Mouse (Mus musculus) intestine, embryonic 16.5 days (tissue): ENCODE data around the gene Nova2. TPM values are rescaled to one million over a fixed set of nuclear protein-coding genes. Genes with fewer than 3 reads are reported as not detected.
A peak's percentile ranks its signal among the peaks of the same experiment; 100 is the strongest.

Experiments
- ATAC-seq: fragments of 200-750 bp; cut with Nextera tagmentation; 2 replicates; pipeline ENCODE4 v1.8.0; 2017; ENCODE audit warnings: moderate TSS enrichment, moderate library complexity
- H3K27ac ChIP-seq: fragments of 300-500 bp; sonication (generic); 2 replicates; pipeline ENCODE4 v1.5.1; 2014; ENCODE audit warnings: mild to moderate bottlenecking, low read length
- H3K27me3 ChIP-seq: fragments of 300-500 bp; sonication (generic); replicated peaks from 2 replicates; pipeline ENCODE4 v1.6.1; 2014; ENCODE audit warnings: low read length, control low read depth, mixed read lengths; ENCODE audit not compliant: control insufficient read depth, insufficient read depth
- H3K36me3 ChIP-seq: fragments of 300-500 bp; sonication (generic); 2 replicates; pipeline ENCODE4 v1.6.1; 2014; ENCODE audit warnings: low read length, control low read depth; ENCODE audit not compliant: control insufficient read depth, insufficient read depth
- H3K4me1 ChIP-seq: fragments of 300-500 bp; sonication (generic); 2 replicates; pipeline ENCODE4 v1.6.1; 2014; ENCODE audit warnings: low read length, control low read depth, mixed read lengths; ENCODE audit not compliant: control insufficient read depth, insufficient read depth
- H3K4me2 ChIP-seq: fragments of 300-500 bp; sonication (generic); 2 replicates; pipeline ENCODE4 v1.6.1; 2014; ENCODE audit warnings: low read depth, low read length, control low read depth
- H3K4me3 ChIP-seq: fragments of 300-500 bp; sonication (generic); 2 replicates; pipeline ENCODE4 v1.5.1; 2014; ENCODE audit warnings: mild to moderate bottlenecking, low read length
- H3K9ac ChIP-seq: fragments of 300-500 bp; sonication (generic); 2 replicates; pipeline ENCODE4 v1.6.1; 2014; ENCODE audit warnings: low read depth, low read length
- H3K9me3 ChIP-seq: fragments of 300-500 bp; sonication (generic); 2 replicates; pipeline ENCODE4 v1.6.1; 2016; ENCODE audit warnings: low read length, control low read depth; ENCODE audit not compliant: control insufficient read depth
- WGBS: fragments of 180-500 bp; shearing (Covaris S2); extraction: QIAGEN DNeasy Blood & Tissue Kit; methylation state at CpG from one replicate; pipeline ENCODE4 v1.1.7; 2014; 5-methylcytosine and 5-hydroxymethylcytosine counted together
- polyA plus RNA-seq: library from polyadenylated mRNA; unstranded; fragments of >200 nt; fragmentation: Nextera tagmentation; extraction: Ambion mirVana; gene quantifications from 2 replicates; pipeline ENCODE4 v1.2.1, GENCODE M21; 2015

The Nova2 gene
- polyA plus RNA-seq, 1 experiment from 2014 or later = 0.40 TPM

DNA sequence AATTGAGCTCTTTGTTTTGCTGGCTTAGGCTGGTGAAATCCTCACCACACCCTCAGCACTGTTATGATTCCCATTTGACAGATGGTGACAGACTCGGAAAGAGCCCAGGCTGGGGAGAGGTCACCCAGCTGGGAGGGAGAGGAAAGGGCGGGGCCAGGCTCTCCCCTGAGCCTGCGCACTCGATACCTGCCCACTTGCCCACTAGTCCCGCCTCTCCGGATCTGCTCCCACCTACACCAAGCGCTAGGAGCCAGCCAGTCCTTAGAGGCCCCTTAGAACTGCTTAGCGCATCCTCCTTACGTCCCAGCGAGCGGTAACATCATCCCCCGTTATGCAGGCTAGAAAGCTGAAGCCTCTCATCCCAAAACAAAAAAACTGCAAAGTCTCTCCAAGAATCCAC lies 4.6 kb upstream of the Nova2 start:
- peak; percentile 37; the same call in 1 of the 2 replicates for ATAC-seq
- no peak overlapping the region for H3K4me3 ChIP-seq
- H3K4me2 ChIP-seq = no peak overlapping the region
- no peaks in the 10 kb centered on the region for H3K36me3 ChIP-seq
- H3K27me3 ChIP-seq = peaks cover 32% of the 10 kb centered on the region
- H3K9ac ChIP-seq = no peak overlapping the region
- no peaks in the 10 kb centered on the region for H3K9me3 ChIP-seq
- WGBS = 5% methylated on average over 12 of the region's 12 CpGs
- H3K27ac ChIP-seq = no peak overlapping the region
- peaks cover 5% of the 10 kb centered on the region; the same call in 1 of the 2 replicates for H3K4me1 ChIP-seq

DNA sequence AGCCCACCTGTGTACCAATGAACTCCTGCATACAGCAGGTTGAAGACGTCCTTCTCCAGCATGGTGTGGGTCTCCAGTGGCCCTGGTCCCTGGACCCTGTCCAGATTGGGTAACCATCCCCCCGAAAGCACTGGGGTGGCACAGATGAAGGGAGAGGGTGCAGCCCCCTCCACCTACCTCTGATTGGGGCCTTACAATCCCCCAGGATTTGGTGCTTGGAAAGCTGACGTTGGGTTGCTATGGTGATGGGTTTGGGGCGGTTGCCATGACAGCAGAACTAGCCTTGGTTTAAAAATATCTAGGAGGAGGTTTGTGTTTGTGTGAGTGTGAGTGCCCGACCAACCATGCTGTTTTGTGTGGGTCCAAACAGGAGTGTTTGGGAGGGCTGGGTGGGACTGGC lies 2.9 kb upstream of the Nova2 start:
- WGBS = 46% methylated on average over 5 of the region's 5 CpGs
- H3K27me3 ChIP-seq = peaks cover 46% of the 10 kb centered on the region
- no peak overlapping the region for H3K9ac ChIP-seq
- H3K4me3 ChIP-seq = no peak overlapping the region
- H3K9me3 ChIP-seq = no peaks in the 10 kb centered on the region
- ATAC-seq = no peak
- no peak overlapping the region for H3K4me2 ChIP-seq
- H3K27ac ChIP-seq = no peak overlapping the region
- H3K36me3 ChIP-seq = no peaks in the 10 kb centered on the region
- peaks cover 7% of the 10 kb centered on the region; the same call in 1 of the 2 replicates for H3K4me1 ChIP-seq

DNA sequence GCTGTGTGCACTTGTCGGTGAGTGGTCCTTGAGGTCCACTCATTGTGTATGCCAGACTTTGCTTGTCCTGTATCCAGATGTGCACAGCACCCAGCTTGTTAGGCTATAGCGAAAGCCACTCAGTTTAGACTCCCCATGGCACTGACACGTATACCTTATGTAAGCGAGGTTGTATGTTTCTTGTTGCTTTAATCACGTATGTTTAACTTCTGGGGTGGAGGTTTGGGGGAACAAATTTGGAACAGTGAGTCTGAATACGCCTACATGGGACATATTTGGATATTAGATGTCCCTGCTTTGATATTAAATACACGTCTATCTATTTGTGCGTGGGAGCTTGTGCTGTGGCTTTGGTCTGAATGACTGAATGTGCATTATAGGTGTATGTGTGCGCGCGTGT lies 2.4 kb upstream of the Nova2 start:
- WGBS = 70% methylated on average over 11 of the region's 11 CpGs
- Histone ChIP-seq H3K36me3 (no peaks in the 10 kb centered on the region), H3K4me3 (no peak overlapping the region), H3K4me2 (no peak overlapping the region), H3K4me1 (peaks cover 7% of the 10 kb centered on the region; the same call in 1 of the 2 replicates), H3K27me3 (peaks cover 46% of the 10 kb centered on the region), H3K9me3 (no peaks in the 10 kb centered on the region), H3K27ac (no peak overlapping the region), H3K9ac (no peak overlapping the region)
- no peak for ATAC-seq

DNA sequence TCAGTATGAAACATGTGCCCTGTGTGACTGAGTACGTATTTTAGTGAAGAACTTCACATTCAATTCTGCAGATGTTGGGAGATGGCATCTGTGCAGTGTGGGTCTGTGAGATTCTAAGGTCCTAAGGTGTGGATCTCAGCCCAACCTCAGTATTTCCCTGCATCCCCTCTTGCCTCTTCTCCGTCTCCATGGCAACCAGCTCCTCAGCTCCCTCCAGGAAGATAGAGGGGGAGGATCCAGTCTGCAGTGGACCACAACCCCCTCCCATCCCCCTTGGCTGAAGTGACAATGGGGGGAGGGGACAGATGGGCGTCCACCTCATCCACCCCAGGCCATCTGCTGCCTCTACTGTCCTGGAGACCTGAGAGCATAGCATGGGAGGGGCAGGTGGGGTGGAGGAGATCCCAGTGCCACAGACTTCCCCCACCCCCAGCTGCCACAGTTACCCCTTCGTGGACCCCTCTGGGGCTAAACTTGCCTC lies 1.9 kb upstream of the Nova2 start:
- H3K9me3 ChIP-seq = no peaks in the 10 kb centered on the region
- H3K4me1 ChIP-seq = peaks cover 7% of the 10 kb centered on the region; the same call in 1 of the 2 replicates
- no peak overlapping the region for H3K9ac ChIP-seq
- H3K36me3 ChIP-seq = no peaks in the 10 kb centered on the region
- no peak overlapping the region for H3K4me2 ChIP-seq
- H3K4me3 ChIP-seq = no peak overlapping the region
- ATAC-seq = no peak
- H3K27me3 ChIP-seq = peaks cover 46% of the 10 kb centered on the region
- 33% methylated on average over 4 of the region's 4 CpGs for WGBS
- no peak overlapping the region for H3K27ac ChIP-seq

DNA sequence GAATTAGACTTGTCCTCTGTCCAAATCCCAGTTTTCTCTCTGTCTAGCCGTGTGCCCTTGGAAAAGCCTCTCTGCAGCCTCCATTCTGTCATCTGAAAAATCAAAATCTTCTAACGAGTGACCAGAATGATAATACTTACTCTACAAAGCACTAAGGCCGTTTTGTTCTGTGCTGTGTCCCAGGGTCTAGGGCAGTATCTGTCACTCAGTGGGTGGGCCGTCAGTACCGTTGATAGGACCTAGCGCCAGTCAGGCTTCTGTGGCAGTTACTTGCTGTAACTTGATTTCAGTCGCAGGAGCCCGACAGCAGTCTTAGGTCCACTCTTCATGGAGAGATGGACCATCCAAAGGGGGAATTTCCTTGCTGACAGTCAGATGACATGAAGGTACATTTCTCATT lies 1.4 kb upstream of the Nova2 start:
- no peaks in the 10 kb centered on the region for H3K9me3 ChIP-seq

DNA sequence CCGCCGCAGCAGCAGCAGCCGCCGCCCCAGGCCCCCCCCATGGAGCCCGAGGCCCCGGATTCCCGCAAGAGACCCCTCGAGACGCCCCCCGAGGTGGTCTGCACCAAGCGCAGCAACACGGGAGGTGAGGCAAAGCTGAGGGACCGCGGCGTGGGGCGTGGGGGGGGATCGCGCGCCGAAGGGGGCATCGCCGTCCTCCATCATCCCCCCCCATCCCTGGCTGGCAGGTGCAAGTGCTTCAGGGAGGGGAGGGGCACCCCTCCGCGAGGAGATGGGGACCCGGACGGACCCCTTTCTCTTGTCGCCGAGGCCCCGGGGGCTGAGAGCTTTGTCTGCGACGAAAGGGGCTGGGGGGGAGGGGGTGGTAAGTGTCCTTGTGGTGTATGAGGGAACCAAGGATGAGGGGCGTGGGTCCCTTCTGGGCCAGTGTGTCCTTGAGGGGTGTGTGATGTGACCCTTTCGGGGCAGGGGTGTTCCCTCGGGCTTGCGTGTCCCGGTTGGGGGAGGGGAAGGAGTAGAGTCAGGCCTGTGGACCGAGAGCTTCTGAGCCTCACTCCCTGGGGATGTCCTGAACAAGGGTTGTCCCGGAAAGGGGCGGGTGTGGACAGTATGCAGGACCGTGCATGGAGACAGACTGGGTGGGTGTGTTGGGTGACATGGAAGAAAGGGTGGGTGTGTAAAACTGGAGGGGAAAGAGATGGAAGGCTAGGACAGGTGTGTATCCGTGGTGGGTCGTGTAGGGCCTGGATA lies 528 bp downstream of the Nova2 start:
- Histone ChIP-seq H3K9ac (peak overlapping the region; percentile 67), H3K27ac (no peak overlapping the region), H3K4me3 (peak overlapping the region; percentile 58), H3K36me3 (no peaks in the 10 kb centered on the region), H3K9me3 (no peaks in the 10 kb centered on the region), H3K4me1 (peaks cover 7% of the 10 kb centered on the region; the same call in 1 of the 2 replicates), H3K27me3 (peaks cover 46% of the 10 kb centered on the region), H3K4me2 (peak overlapping the region; percentile 87)
- ATAC-seq = 0 out of 2 replicates have a peak, but pooled peaks have one; percentile 19
- 2% methylated on average over 38 of the region's 42 CpGs for WGBS

More for the DNA sequence above, 1.4 kb upstream of the Nova2 start:
- Histone ChIP-seq H3K27ac (no peak overlapping the region), H3K4me3 (no peak overlapping the region), H3K4me1 (peaks cover 7% of the 10 kb centered on the region; the same call in 1 of the 2 replicates), H3K27me3 (peaks cover 46% of the 10 kb centered on the region), H3K4me2 (no peak overlapping the region), H3K36me3 (no peaks in the 10 kb centered on the region), H3K9ac (no peak overlapping the region)
- 9% methylated on average over 8 of the region's 8 CpGs for WGBS
- no peak for ATAC-seq

DNA sequence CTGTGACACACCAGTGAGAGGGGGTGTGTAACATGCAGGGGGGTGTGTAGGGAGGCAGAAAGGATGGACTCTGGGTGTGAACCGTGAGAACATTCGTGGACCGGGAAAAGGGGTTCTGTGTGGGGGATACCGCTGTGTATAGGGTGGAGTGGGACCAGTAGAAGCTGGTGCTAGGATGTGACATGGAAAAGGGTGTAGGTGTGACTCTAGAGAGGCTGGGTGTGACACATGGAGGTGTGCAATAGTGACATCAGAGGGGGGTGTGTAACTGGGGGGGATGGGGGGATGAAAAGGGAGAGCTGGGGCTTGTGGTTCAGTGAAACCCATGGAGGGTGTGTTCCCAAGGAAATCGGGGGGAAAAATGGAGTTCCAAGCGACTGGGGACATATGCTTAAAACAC lies 1.2 kb downstream of the Nova2 start:
- Histone ChIP-seq H3K4me3 (peak overlapping the region; percentile 58), H3K9ac (no peak overlapping the region), H3K4me2 (peak overlapping the region; percentile 87; the same call in 1 of the 2 replicates), H3K27me3 (peaks cover 44% of the 10 kb centered on the region), H3K36me3 (no peaks in the 10 kb centered on the region), H3K4me1 (peaks cover 7% of the 10 kb centered on the region; the same call in 1 of the 2 replicates), H3K27ac (peak overlapping the region; percentile 33; the same call in 1 of the 2 replicates), H3K9me3 (no peaks in the 10 kb centered on the region)
- 36% methylated on average over 6 of the region's 6 CpGs for WGBS
- ATAC-seq = 0 out of 2 replicates have a peak, but pooled peaks have one; percentile 7

DNA sequence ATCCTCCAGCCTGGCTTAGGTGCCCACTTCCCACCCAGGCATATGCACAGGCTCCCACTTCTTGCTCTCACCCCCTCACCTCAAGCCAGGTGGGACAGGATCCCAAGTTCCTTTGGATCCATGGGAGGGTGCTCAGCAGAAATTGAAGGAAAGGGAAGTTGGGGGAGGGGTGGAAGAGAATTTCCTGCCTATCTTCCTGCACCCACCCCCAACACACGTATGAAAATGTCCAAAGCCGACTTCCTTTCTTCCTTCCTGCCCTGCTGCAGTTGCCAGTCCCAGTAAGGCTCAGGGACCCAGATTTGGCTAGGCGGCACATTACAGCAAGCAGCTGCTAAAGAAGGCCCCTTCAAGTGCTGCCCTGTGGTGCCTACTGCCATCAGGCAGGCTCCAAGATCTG lies 2.1 kb downstream of the Nova2 start:
- Histone ChIP-seq H3K4me1 (peaks cover 7% of the 10 kb centered on the region; the same call in 1 of the 2 replicates), H3K4me2 (no peak overlapping the region), H3K9ac (no peak overlapping the region), H3K4me3 (no peak overlapping the region), H3K27me3 (peaks cover 40% of the 10 kb centered on the region), H3K27ac (no peak overlapping the region), H3K36me3 (no peaks in the 10 kb centered on the region), H3K9me3 (no peaks in the 10 kb centered on the region)
- WGBS = 46% methylated on average over 3 of the region's 3 CpGs
- no peak for ATAC-seq

DNA sequence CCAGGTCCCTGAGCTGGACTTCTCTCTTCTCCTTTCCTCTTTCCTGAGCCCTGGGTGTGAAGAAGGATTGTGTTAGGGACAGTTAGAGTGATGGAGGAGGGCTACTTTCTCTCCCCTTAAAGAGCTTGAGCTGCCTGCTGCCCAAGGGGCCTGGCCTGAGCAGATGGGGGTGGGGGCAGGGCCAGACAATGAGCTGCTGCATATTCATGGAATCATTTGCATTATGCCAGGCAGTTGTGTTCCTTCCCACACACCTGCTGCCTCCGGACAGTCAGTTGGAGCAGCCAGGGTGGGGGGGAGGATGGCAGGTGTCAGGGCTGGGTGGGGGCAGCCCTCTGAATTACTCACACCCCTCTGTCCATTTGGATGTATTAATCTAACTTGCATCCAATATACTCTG lies 16.7 kb downstream of the Nova2 start:
- WGBS = 20% methylated on average over 1 of the region's 1 CpGs
- no peak for ATAC-seq
- Histone ChIP-seq H3K27ac (no peak overlapping the region), H3K9me3 (no peaks in the 10 kb centered on the region), H3K4me1 (no peaks in the 10 kb centered on the region), H3K36me3 (no peaks in the 10 kb centered on the region), H3K27me3 (no peaks in the 10 kb centered on the region), H3K4me2 (no peak overlapping the region), H3K9ac (no peak overlapping the region), H3K4me3 (no peak overlapping the region)
